ENCODE assay signal across 8 mouse cellular contexts in the genomic region with DNA sequence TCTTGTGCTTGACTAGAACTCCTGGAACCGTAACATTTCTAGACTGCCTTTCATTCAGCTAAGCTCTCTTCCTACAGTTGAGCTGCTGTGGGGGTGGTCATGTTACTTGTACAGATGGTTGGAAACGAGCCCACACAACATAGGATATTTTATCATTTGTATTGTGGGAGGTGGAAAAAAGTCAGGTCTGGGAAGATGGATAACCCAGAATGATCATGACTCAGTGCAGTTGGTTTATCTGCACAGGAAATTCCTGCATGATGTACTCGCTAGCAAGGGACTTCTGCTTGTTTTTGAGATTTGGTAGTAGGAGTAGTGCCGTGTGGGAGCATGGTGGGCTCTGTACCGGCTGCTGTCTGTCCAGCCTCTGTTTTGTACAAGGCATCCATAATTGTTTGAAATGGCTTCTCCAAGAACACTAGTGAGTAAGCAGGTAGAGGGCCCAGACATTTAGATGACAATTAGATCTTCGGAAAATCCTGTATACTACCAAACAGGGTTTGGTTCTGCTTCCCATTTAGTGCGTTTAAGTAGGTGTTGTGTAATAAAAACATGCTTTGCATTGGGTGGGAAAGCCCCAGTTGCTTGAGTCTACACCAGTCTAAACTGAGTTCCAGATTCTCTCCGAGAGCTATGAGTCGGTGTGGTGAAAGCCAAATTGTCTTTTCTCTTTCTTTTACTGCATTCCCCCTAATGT.
DNase-seq lines count a peak whose midpoint lies in the region; ATAC-seq and TF ChIP-seq lines count a peak whose summit lies in the region.

No protein-coding gene starts in this region.

- peak overlapping the region; percentile 57 for H3K27ac ChIP-seq in forebrain, embryonic 13.5 days
- H3K27ac ChIP-seq in forebrain, embryonic 12.5 days: no peak overlapping the region
- H3K27ac ChIP-seq in heart, embryonic 10.5 days: peak overlapping the region; percentile 42; the same call in 1 of the 2 replicates
- H3K27ac ChIP-seq in liver, embryonic 12.5 days: peak overlapping the region; percentile 52

- DNase-seq in G1E (ENCODE audit: low spot score): peak; percentile 14
- DNase-seq in heart, embryonic 10.5 days (ENCODE audit: low spot score): no peak
- no peak for DNase-seq in cerebellum, postnatal 14 days
- DNase-seq in spleen, postnatal 14 days (ENCODE audit: low spot score in 2 of 2): no peak
- no peak for DNase-seq in lung, postnatal 4 days

- H3K9ac ChIP-seq in forebrain, embryonic 13.5 days: no peak overlapping the region
- no peak overlapping the region for H3K9ac ChIP-seq in forebrain, embryonic 12.5 days
- H3K9ac ChIP-seq in liver, embryonic 12.5 days: no peak overlapping the region

- H3K9me3 ChIP-seq in forebrain, embryonic 13.5 days (replicated peaks): no peaks in the 10 kb centered on the region
- H3K9me3 ChIP-seq in forebrain, embryonic 12.5 days: no peaks in the 10 kb centered on the region
- no peaks in the 10 kb centered on the region for H3K9me3 ChIP-seq in G1E (replicated peaks)
- no peaks in the 10 kb centered on the region for H3K9me3 ChIP-seq in heart, embryonic 10.5 days
- H3K9me3 ChIP-seq in liver, embryonic 12.5 days (replicated peaks): no peaks in the 10 kb centered on the region

- peak; percentile 25; the same call in 1 of the 2 replicates for ATAC-seq in forebrain, embryonic 13.5 days
- ATAC-seq in forebrain, embryonic 12.5 days (ENCODE audit: low FRiP score): no peak
- ATAC-seq in G1E (ENCODE audit: extremely low read depth, insufficient number of reproducible peaks, low FRiP score, poor library complexity, severe bottlenecking): peak; percentile 93
- ATAC-seq in liver, embryonic 12.5 days: peak; percentile 85

- H3K27me3 ChIP-seq in forebrain, embryonic 13.5 days: no peaks in the 10 kb centered on the region
- H3K27me3 ChIP-seq in forebrain, embryonic 12.5 days: no peaks in the 10 kb centered on the region
- no peaks in the 10 kb centered on the region for H3K27me3 ChIP-seq in G1E (ENCODE audit: insufficient read depth, low read length)
- no peaks in the 10 kb centered on the region for H3K27me3 ChIP-seq in heart, embryonic 10.5 days (ENCODE audit: insufficient read depth, poor library complexity, severe bottlenecking)
- H3K27me3 ChIP-seq in liver, embryonic 12.5 days (replicated peaks): no peaks in the 10 kb centered on the region

- no peak overlapping the region for H3K4me2 ChIP-seq in forebrain, embryonic 13.5 days
- H3K4me2 ChIP-seq in forebrain, embryonic 12.5 days: no peak overlapping the region
- H3K4me2 ChIP-seq in liver, embryonic 12.5 days: peak overlapping the region; percentile 38

- peaks cover 31% of the 10 kb centered on the region for H3K4me1 ChIP-seq in forebrain, embryonic 13.5 days
- peaks cover 20% of the 10 kb centered on the region for H3K4me1 ChIP-seq in forebrain, embryonic 12.5 days
- peaks cover 74% of the 10 kb centered on the region for H3K4me1 ChIP-seq in G1E (ENCODE audit: insufficient read depth, low read depth, low read length)
- peaks cover 34% of the 10 kb centered on the region for H3K4me1 ChIP-seq in heart, embryonic 10.5 days
- peaks cover 57% of the 10 kb centered on the region for H3K4me1 ChIP-seq in liver, embryonic 12.5 days

- no peak overlapping the region for H3K4me3 ChIP-seq in forebrain, embryonic 13.5 days
- H3K4me3 ChIP-seq in forebrain, embryonic 12.5 days (replicated peaks): no peak overlapping the region
- H3K4me3 ChIP-seq in G1E (ENCODE audit: low read depth, low read length): peak overlapping the region; percentile 42; the same call in 1 of the 2 replicates
- H3K4me3 ChIP-seq in heart, embryonic 10.5 days: no peak overlapping the region
- no peak overlapping the region for H3K4me3 ChIP-seq in liver, embryonic 12.5 days

- 82% methylated on average over 9 of the region's 9 CpGs for WGBS in forebrain, embryonic 13.5 days
- 90% methylated on average over 9 of the region's 9 CpGs for WGBS in forebrain, embryonic 12.5 days
- 69% methylated on average over 9 of the region's 9 CpGs for WGBS in heart, embryonic 10.5 days
- 41% methylated on average over 9 of the region's 9 CpGs for WGBS in liver, embryonic 12.5 days (ENCODE audit: insufficient replicate concordance)

- H3K36me3 ChIP-seq in forebrain, embryonic 13.5 days (ENCODE audit: poor library complexity, severe bottlenecking): no peaks in the 10 kb centered on the region
- no peaks in the 10 kb centered on the region for H3K36me3 ChIP-seq in forebrain, embryonic 12.5 days (replicated peaks)
- H3K36me3 ChIP-seq in G1E (replicated peaks): peaks cover 14% of the 10 kb centered on the region
- no peaks in the 10 kb centered on the region for H3K36me3 ChIP-seq in heart, embryonic 10.5 days
- no peaks in the 10 kb centered on the region for H3K36me3 ChIP-seq in liver, embryonic 12.5 days

- TF ChIP-seq CTCF in G1E (IDR thresholded peaks at IDR 0.05; ENCODE audit: low read depth, low read length): no peak
